Mouse (Mus musculus) limb, embryonic 10.5 days (tissue): ENCODE data around the gene Cfl1. TPM values are rescaled to one million over a fixed set of nuclear protein-coding genes. Genes with fewer than 3 reads are reported as not detected.

Source experiments
- DNase-seq: peaks from one replicate; pipeline ENCODE4 v3.0.0-alpha.2; 2017; ENCODE audit warnings: low spot score
- H3K27ac ChIP-seq: fragments of 300-500 bp; sonication (generic); 2 replicates; pipeline ENCODE4 v1.5.1; 2016; ENCODE audit warnings: mild to moderate bottlenecking
- H3K27me3 ChIP-seq: fragments of 300-500 bp; sonication (generic); 2 replicates; pipeline ENCODE4 v1.6.1; 2016; ENCODE audit warnings: low read depth, mild to moderate bottlenecking; ENCODE audit not compliant: poor library complexity, severe bottlenecking
- H3K36me3 ChIP-seq: fragments of 300-500 bp; sonication (generic); 2 replicates; pipeline ENCODE4 v1.6.1; 2016; ENCODE audit warnings: mild to moderate bottlenecking, moderate library complexity
- H3K4me1 ChIP-seq: fragments of 300-500 bp; sonication (generic); 2 replicates; pipeline ENCODE4 v1.6.1; 2016
- H3K4me3 ChIP-seq: fragments of 300-500 bp; sonication (generic); 2 replicates; pipeline ENCODE4 v1.5.1; 2016; ENCODE audit warnings: mild to moderate bottlenecking, moderate library complexity
- H3K9me3 ChIP-seq: fragments of 300-500 bp; sonication (generic); replicated peaks from 2 replicates; pipeline ENCODE4 v1.6.1; 2016; ENCODE audit warnings: mild to moderate bottlenecking
- WGBS: fragments of 180-500 bp; shearing (Covaris S2); methylation state at CpG from one replicate; pipeline ENCODE4 v1.1.7; 2016; 5-methylcytosine and 5-hydroxymethylcytosine counted together
- polyA plus RNA-seq: library from polyadenylated mRNA; unstranded; fragments of >200 nt; fragmentation: Nextera tagmentation; extraction: Ambion mirVana; gene quantifications from 2 replicates; pipeline ENCODE4 v1.2.1, GENCODE M21; 2016

The Cfl1 gene
- polyA plus RNA-seq: 3,106 and 3,128 TPM in 2 replicates

DNA sequence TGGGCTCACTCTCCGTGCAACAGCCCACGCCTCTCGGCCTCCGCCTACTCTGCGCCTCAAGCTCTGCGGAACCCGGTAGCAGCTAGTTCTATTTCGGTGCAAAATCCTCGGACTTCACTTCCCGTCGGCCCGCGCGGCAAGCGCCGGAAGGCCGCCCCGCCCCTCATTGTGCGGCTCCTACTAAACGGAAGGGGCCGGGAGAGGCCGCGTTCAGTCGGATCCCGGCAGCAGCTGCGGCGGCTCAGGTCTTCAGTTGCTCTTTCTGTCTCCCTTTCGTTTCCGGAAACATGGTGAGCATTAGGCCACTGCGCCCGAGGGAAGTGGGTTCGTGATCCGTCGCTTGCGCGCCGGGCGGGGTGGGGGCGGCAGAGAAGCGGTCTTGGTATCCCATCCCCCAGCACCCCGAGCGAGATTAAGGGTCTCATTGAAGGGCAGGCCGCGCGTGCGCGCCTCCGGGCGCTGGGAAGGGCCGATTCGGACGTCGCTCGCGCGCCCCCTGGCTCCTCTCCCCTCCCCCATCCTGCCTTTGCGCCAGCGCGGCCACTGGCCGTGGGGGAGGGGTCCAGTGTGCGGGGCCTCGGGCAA lies at the start of gene Cfl1:
Gene Cfl1, plus strand, starts transcription at position 143 of the 585 bp plus-strand sequence.
- DNase-seq: peak; percentile 97
- Histone ChIP-seq H3K9me3 (no peaks in the 10 kb centered on the region), H3K36me3 (peaks cover 51% of the 10 kb centered on the region), H3K27me3 (no peaks in the 10 kb centered on the region), H3K4me1 (peaks cover 43% of the 10 kb centered on the region), H3K4me3 (peak within 1 kb of the TSS; percentile 97), H3K27ac (peak within 1 kb of the TSS; percentile 97)
- WGBS: under 1% methylated on average over 62 of the region's 62 CpGs

DNA sequence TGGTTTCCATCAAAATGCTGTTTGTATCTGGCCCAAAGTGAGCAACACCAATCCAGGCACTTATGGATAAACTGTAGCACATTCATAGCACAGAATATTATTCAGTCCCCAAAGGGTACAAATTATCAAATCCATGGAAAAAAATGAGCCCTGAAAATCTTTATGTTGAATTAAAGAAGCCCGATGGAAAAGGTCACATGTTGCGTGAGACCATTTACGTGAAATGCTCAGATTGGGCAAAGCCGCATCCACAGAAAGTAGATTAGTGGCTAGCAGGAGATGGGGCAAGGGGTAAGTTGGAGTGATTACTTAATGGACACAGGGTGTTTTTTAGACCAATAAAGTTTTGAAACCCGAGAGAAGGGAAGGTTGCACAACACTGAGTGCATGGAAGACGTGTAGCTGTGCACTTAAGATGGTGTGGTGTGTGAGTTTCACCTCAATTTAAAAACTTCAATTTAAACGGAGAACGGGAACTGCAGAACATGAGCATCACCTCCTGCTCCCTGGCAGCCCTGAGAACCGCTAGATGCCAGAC lies 45.8 kb upstream of the Cfl1 start:
- H3K4me3 ChIP-seq: no peak overlapping the region
- H3K27me3 ChIP-seq: peaks cover 56% of the 10 kb centered on the region
- H3K27ac ChIP-seq: no peak overlapping the region
- DNase-seq: no peak
- no peaks in the 10 kb centered on the region for H3K9me3 ChIP-seq
- H3K4me1 ChIP-seq: peaks cover 19% of the 10 kb centered on the region
- WGBS: 67% methylated on average over 9 of the region's 9 CpGs
- H3K36me3 ChIP-seq: no peaks in the 10 kb centered on the region

DNA sequence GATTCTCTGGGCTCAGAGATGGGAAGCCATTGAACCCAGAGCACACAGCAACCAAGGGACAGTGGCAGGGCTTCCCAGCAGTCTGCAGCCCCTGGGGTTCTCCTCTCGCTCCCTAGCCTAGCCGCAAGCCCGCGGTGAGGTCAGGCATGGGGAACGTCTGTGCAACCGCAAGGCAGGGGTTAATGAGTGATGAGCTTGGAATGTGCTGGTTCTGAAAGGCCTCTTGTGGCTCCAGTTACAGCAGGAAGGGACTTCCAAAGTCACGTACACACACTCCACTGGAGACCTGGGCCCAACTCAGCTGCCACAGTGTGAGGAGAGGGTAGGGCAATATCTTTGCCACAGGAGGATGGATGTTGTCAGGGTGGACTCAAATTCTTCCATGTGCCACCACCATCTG lies 45.3 kb upstream of the Cfl1 start:
- no peak for DNase-seq
- Histone ChIP-seq H3K4me1 (peaks cover 19% of the 10 kb centered on the region), H3K4me3 (no peak overlapping the region), H3K27ac (no peak overlapping the region), H3K36me3 (no peaks in the 10 kb centered on the region), H3K9me3 (no peaks in the 10 kb centered on the region), H3K27me3 (peaks cover 61% of the 10 kb centered on the region)
- WGBS: 40% methylated on average over 7 of the region's 7 CpGs

DNA sequence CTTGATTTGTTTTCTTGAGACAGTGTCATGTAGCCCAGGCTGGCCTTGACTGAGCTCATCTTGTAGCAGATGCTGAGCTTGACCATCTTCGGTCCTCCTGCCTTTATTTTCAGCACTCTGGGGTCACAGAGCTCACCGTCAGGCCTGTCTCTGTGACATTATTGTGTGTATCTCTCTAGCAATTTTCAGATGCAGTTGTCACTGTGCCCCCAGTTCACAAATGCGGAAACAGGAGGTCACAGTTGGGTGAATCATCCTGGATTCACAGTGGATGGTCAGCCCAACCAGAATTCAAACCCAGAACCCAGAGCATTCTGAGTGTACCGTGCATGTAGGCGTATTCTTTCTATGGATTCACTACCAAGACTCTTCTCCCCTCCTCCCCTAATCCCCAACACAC lies 44.5 kb upstream of the Cfl1 start:
- Histone ChIP-seq H3K9me3 (no peaks in the 10 kb centered on the region), H3K4me3 (no peak overlapping the region), H3K4me1 (peaks cover 19% of the 10 kb centered on the region), H3K27me3 (peaks cover 69% of the 10 kb centered on the region), H3K36me3 (no peaks in the 10 kb centered on the region), H3K27ac (no peak overlapping the region)
- 89% methylated on average over 5 of the region's 5 CpGs for WGBS
- DNase-seq: no peak

DNA sequence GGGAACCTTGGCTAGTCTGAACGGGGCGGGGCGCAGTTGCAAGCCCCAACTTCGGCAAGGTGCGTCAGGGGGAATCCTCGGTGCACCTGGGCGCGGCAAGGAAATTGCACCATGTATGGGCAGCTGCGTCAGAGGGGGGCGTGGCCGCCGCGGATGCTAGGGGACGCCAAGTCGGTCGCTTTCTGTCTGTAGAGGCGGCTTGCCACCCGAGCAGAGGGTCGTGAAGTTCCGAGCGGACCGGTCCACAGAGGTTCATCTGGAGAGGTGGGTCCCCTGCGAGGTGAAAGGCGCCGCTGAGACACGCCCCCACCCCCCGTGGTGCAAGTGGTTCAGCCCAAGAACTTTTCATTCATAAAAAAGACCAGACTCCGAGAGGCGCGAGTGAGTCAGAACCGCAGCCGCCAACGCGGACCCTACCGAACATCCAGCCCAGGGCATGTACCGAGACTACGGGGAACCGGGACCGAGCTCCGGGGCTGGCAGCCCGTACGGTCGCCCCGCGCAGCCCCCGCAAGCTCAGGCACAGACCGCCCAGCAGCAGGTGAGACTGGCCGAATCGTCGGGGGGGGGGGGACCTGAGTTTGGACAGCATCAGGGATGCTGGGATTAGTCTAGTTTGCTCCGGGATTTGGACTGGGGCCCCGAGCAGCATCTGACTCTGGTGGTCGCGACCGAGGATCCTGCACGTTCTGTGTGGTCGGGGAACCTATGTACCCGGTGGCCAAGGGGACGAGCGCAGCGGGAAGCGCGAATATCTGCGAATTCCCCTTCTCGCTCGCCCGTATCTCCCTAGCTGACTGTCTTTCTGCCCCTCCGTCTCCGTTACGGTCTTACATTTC lies 42.5 kb upstream of the Cfl1 start, which contains the start of gene Fosl1:
Gene Fosl1, plus strand, starts transcription at position 33 of the 839 bp plus-strand sequence.
- Histone ChIP-seq H3K27ac (peak within 1 kb of the TSS; percentile 44; the same call in 1 of the 2 replicates), H3K27me3 (peaks cover 80% of the 10 kb centered on the region)

DNA sequence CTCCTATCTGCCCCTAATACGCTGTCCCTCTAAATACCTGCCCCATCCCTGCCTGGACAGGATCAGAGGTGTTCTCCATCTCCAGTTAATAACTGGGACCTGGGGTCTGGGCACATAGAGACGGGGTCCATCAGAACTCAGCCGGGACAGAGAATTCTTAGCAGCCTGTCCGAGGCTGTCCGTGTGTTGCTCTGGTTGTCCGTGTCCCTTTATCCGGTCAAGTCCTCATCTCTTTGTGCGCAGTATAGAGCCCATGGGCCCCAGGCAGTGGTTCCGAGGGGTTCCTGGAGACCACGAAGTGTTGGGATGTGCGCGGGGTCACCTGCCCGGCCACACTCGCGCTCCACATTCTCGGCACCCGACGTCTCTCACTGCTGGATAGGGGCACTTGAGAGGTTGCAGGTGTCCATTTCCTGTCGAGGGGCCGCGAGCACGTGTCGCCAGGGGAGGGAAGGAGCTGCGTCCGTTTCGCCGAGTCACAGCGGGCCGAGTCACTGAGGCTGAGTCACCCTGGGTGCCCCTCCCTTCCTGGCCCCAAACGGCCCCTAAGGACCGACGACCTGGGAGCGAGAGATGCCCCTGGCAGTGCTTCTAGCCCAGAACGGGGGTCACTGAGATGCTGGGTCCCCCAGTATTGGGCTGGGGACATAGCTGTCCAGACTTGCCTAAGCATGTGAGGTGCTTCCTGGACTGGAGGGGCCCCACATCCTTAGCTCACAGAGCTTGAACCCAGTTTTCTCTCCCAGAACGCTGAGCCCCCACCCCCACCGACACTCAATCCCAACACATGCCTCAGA lies 41.7 kb upstream of the Cfl1 start:
- 8% methylated on average over 36 of the region's 36 CpGs for WGBS
- peaks cover 80% of the 10 kb centered on the region for H3K27me3 ChIP-seq
- peaks cover 19% of the 10 kb centered on the region for H3K4me1 ChIP-seq
- no peak overlapping the region for H3K27ac ChIP-seq
- peaks cover 14% of the 10 kb centered on the region for H3K36me3 ChIP-seq
- H3K4me3 ChIP-seq: peak overlapping the region; percentile 67
- H3K9me3 ChIP-seq: no peaks in the 10 kb centered on the region
- DNase-seq: peak; percentile 57

More for the DNA sequence above, 42.5 kb upstream of the Cfl1 start, which contains the start of gene Fosl1:
- Histone ChIP-seq H3K36me3 (peaks cover 7% of the 10 kb centered on the region; the same call in 1 of the 2 replicates), H3K9me3 (no peaks in the 10 kb centered on the region), H3K4me3 (peak within 1 kb of the TSS; percentile 67), H3K4me1 (peaks cover 19% of the 10 kb centered on the region)
- peak; percentile 80 for DNase-seq
- under 1% methylated on average over 70 of the region's 70 CpGs for WGBS

DNA sequence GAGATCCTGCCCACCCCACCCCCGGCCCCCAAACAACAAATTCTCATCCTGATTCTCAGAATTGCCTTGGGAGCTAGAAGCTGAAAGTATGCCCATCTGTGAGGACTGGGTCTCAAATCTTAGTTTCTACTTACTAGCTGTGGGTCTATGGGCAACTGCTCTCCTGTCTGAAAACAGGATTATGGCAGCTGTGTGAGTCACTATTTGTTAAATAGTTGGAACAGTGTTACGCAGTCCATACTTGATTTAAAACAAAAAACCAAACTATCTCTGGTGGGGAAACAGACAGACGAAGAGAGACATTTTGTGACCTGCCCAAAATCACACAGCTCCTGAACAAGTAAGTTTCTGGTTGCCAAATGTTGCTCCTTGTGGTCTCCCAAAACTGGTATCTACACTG lies 40.6 kb upstream of the Cfl1 start:
- Histone ChIP-seq H3K9me3 (no peaks in the 10 kb centered on the region), H3K4me1 (peaks cover 19% of the 10 kb centered on the region), H3K4me3 (no peak overlapping the region), H3K27ac (no peak overlapping the region), H3K36me3 (peaks cover 25% of the 10 kb centered on the region), H3K27me3 (peaks cover 72% of the 10 kb centered on the region)
- no peak for DNase-seq
- WGBS: 88% methylated on average over 3 of the region's 3 CpGs

DNA sequence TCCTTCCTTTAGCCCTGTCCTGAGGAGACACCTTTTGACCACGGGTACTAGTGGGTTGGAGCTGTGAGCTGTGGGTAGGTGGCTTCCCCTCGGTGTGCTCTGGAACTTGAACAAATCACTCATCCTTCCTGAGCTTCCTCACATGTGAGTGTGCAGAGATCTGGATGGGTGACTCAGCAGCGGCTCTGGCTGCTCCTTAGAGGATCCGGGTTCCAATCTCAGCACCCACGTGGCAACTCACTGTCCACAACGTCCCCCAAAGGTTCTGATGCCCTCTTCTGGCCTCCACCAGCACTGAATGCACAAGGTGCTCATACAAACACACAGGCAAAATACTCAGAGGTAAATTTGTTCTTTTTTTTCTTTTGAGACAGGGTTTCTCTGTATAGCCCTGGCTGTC lies 38.5 kb upstream of the Cfl1 start:
- no peaks in the 10 kb centered on the region for H3K9me3 ChIP-seq
- peaks cover 35% of the 10 kb centered on the region for H3K36me3 ChIP-seq
- H3K27ac ChIP-seq: no peak overlapping the region
- no peak overlapping the region for H3K4me3 ChIP-seq
- 80% methylated on average over 6 of the region's 6 CpGs for WGBS
- peaks cover 51% of the 10 kb centered on the region for H3K27me3 ChIP-seq
- peaks cover 40% of the 10 kb centered on the region for H3K4me1 ChIP-seq
- no peak for DNase-seq

DNA sequence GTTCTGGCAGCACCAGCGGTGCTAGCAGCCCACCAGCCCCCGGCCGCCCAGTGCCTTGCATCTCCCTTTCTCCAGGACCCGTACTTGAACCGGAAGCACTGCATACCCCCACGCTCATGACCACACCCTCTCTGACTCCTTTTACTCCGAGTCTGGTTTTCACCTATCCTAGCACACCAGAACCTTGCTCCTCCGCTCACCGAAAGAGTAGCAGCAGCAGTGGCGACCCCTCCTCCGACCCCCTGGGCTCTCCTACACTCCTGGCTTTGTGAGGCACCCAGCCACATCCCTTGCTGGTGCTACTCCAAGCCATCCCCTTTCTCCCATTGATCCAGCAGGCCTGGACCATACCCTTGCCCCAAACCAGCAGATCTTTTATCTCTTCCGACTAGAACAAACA lies 35.2 kb upstream of the Cfl1 start:
- no peak overlapping the region for H3K27ac ChIP-seq
- H3K27me3 ChIP-seq: peaks cover 29% of the 10 kb centered on the region
- H3K9me3 ChIP-seq: no peaks in the 10 kb centered on the region
- 82% methylated on average over 12 of the region's 12 CpGs for WGBS
- peak overlapping the region; percentile 79; the same call in 1 of the 2 replicates for H3K4me3 ChIP-seq
- H3K36me3 ChIP-seq: peaks cover 35% of the 10 kb centered on the region
- DNase-seq: no peak
- peaks cover 39% of the 10 kb centered on the region for H3K4me1 ChIP-seq

DNA sequence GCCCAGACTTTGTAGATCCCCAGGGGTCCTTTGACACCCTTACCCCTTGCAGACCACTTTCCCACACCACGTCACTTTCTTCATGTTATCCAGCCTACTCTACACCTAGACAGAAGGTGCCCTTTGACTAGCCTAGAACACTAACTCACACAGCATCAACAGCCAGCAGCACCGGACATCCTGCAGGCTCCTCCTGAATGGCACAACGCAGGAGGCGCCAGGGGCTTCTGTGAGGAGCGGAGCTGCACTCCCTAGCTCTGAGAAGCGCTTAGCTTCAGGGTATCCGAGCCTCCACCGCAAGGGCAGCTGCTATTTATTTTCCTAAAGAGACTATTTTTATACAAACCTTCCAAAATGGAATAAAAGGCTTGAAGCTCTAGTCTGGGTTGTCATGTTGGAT lies 34.7 kb upstream of the Cfl1 start:
- no peak for DNase-seq
- H3K36me3 ChIP-seq: peaks cover 35% of the 10 kb centered on the region
- H3K27me3 ChIP-seq: peaks cover 24% of the 10 kb centered on the region
- H3K27ac ChIP-seq: peak overlapping the region; percentile 95
- 69% methylated on average over 8 of the region's 8 CpGs for WGBS
- peak overlapping the region; percentile 79 for H3K4me3 ChIP-seq
- H3K9me3 ChIP-seq: no peaks in the 10 kb centered on the region
- peaks cover 40% of the 10 kb centered on the region for H3K4me1 ChIP-seq

DNA sequence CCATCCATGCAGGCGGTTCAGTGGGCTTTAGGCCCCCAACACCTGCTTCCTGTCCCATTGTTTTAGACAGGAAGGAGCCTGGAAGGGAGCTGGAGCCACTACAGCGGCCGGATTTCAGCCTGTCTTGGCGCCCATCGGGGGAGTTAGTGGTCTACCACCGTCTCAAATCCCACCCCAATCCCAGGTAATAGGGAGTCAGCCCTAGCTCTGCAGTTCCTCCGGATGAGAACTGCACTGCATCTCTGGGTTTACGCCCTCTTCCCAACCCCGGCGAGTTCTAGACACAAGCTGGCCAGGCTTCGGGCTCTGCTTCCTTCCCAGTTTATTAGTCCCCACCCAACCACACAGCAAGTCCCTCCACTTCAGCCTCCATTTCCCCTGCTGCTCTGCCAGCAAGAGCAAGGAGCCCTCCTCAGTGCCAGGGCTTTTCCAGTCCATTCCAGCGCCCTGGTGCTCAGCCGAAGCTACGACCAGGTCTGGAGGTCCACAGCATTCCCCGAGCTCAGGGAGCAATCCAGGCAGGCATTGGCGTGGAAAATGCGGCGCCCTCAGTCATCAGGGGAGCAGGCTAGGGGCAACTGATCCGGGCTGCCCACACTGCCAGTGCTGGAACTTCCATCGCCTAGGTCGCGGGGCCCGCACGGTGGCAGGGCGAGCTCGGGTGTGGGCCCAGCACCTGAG lies 33.9 kb upstream of the Cfl1 start:
- Histone ChIP-seq H3K27ac (peak overlapping the region; percentile 95), H3K27me3 (peaks cover 16% of the 10 kb centered on the region), H3K4me1 (peaks cover 47% of the 10 kb centered on the region), H3K9me3 (no peaks in the 10 kb centered on the region), H3K36me3 (peaks cover 34% of the 10 kb centered on the region), H3K4me3 (peak overlapping the region; percentile 79)
- DNase-seq: peak; percentile 42
- 6% methylated on average over 26 of the region's 26 CpGs for WGBS
